Mouse (Mus musculus) G1E (cell line): ENCODE data around the gene Edem3.

Experiments
- CTCF ChIP-seq: IDR thresholded peaks from 2 replicates; pipeline ENCODE4 v1.5.1; 2012; ENCODE audit warnings: low read depth, low read length, inconsistent platforms, mixed read lengths
- GATA1 ChIP-seq: IDR thresholded peaks from 2 replicates; pipeline ENCODE4 v1.6.1; 2012; ENCODE audit warnings: borderline replicate concordance, low read length, inconsistent platforms, mixed read lengths

- no peak for TF ChIP-seq CTCF
- no peak for TF ChIP-seq GATA1
Measured at GRCm38 (mm10) chr1:151777616-151778015, 22.4 kb downstream of the Edem3 start.
